Mouse (Mus musculus) frontal cortex, postnatal 25 days (tissue): ENCODE data around the gene Itga7.

Source experiments
- DNase-seq, 2 experiments: peaks; one replicate each; pipeline ENCODE4 v3.0.0; 2022; ENCODE audit warnings: low spot score in 2 of 2

Itga7 gene

GRCm38 (mm10) chr10:128933574-128933973 is at the start of gene Itga7:
TSS of gene Itga7 (plus strand) at chr10:128933818.
- DNase-seq, result no peak

- DNase-seq, result no peak
Measured at GRCm38 (mm10) chr10:128888941-128889827, 44.4 kb upstream of the Itga7 start.

- DNase-seq, result no peak
Measured at GRCm38 (mm10) chr10:128889846-128890245, 43.8 kb upstream of the Itga7 start.

- DNase-seq, result no peak
Measured at GRCm38 (mm10) chr10:128890383-128891295, 43.0 kb upstream of the Itga7 start.

GRCm38 (mm10) chr10:128891296-128892094 is 42.1 kb upstream of the Itga7 start, which contains the start of gene Gdf11:
TSS of gene Gdf11 (minus strand) at chr10:128891718.
- no peak for DNase-seq

GRCm38 (mm10) chr10:128892246-128892645 is 41.4 kb upstream of the Itga7 start:
- DNase-seq, result no peak

- DNase-seq, result peak in 1 of 2 experiments; percentile 66
Measured at GRCm38 (mm10) chr10:128895437-128895836, 38.2 kb upstream of the Itga7 start.

- no peak for DNase-seq
Measured at GRCm38 (mm10) chr10:128895952-128896693, 37.5 kb upstream of the Itga7 start.

GRCm38 (mm10) chr10:128896807-128897206 is 36.8 kb upstream of the Itga7 start:
- no peak for DNase-seq

- DNase-seq, result no peak
Measured at GRCm38 (mm10) chr10:128897501-128897900, 36.1 kb upstream of the Itga7 start.

GRCm38 (mm10) chr10:128899759-128900490 is 33.7 kb upstream of the Itga7 start:
- no peak for DNase-seq

- no peak for DNase-seq
Measured at GRCm38 (mm10) chr10:128900698-128901097, 32.9 kb upstream of the Itga7 start, which contains the start of gene Cd63. TSS of gene Cd63 (plus strand) at chr10:128900989.

GRCm38 (mm10) chr10:128901409-128901808 is 32.2 kb upstream of the Itga7 start:
- no peak for DNase-seq

GRCm38 (mm10) chr10:128902409-128902988 is 31.1 kb upstream of the Itga7 start:
- no peak for DNase-seq

- DNase-seq, result no peak
Measured at GRCm38 (mm10) chr10:128904812-128905211, 28.8 kb upstream of the Itga7 start.

- no peak for DNase-seq
Measured at GRCm38 (mm10) chr10:128908778-128909448, 24.7 kb upstream of the Itga7 start.

- DNase-seq, result no peak
Measured at GRCm38 (mm10) chr10:128909567-128910028, 24.0 kb upstream of the Itga7 start.

- DNase-seq, result no peak
Measured at GRCm38 (mm10) chr10:128910066-128910841, 23.4 kb upstream of the Itga7 start.
